Mouse (Mus musculus): ENCODE measurements around the gene Tcf15. TPM values are rescaled to one million over a fixed set of nuclear protein-coding genes. Genes with fewer than 3 reads are reported as not detected.

The Tcf15 gene
- polyA plus RNA-seq, 1 experiment: 2.0 TPM

GRCm38 (mm10) chr2:152128597-152128996 lies 14.8 kb upstream of the Tcf15 start:
- DNase-seq (ENCODE audit: low read depth): no peak
- TF ChIP-seq POLR2A (IDR thresholded peaks at IDR 0.05; ENCODE audit: borderline replicate concordance, extremely low read depth, insufficient read depth, insufficient read length, poor library complexity, severe bottlenecking): no peak
- TF ChIP-seq CTCF (IDR thresholded peaks at IDR 0.05; ENCODE audit: borderline replicate concordance, extremely low read depth, insufficient read depth, insufficient read length): no peak

GRCm38 (mm10) chr2:152129778-152130177 lies 13.6 kb upstream of the Tcf15 start:
- TF ChIP-seq POLR2A (IDR thresholded peaks at IDR 0.05; ENCODE audit: borderline replicate concordance, extremely low read depth, insufficient read depth, insufficient read length, poor library complexity, severe bottlenecking) (no peak), CTCF (IDR thresholded peaks at IDR 0.05; ENCODE audit: borderline replicate concordance, extremely low read depth, insufficient read depth, insufficient read length) (no peak)
- DNase-seq (ENCODE audit: low read depth): no peak

DNA sequence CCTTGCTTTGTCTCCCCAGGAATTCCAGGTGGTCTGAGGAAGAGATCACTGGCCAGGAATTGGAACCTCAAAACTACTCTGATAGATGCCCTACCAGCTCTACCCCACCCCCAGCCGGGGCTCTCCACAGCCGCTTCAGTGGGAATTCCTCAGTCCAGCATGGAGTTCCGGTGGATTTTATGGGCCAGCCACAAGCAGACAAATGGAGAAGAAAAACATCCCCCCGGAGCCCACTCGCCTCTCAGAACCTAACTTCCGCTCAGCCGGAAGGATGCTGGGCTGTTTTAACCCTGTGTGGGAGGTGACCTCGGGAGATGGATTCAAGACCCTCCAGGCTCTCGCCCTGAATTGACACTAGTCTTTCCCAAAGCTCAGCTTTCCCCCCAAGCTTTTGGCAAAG lies 11.3 kb upstream of the Tcf15 start:
- TF ChIP-seq CTCF (IDR thresholded peaks at IDR 0.05; ENCODE audit: borderline replicate concordance, extremely low read depth, insufficient read depth, insufficient read length): no peak
- no peak for DNase-seq (ENCODE audit: low read depth)

DNA sequence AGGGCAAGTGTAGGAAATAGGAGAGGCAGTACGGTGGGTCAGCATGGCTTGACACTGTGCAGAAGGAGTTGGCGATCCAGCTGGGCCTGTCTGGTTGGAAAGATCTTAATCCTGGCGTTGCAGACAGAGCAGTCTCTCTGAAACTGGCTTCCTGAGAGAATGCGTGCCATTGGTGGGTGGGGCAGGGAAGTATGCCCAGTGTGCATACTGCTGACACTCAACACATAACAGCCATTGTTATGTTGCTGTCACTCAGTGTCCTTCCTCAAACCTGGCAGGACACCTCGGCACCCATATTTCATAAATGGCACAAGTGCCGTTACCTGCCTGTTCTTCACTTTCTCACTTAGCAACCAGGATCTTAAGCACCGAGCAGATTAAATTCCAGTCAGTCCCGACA lies 10.7 kb upstream of the Tcf15 start:
- TF ChIP-seq CTCF (IDR thresholded peaks at IDR 0.05; ENCODE audit: borderline replicate concordance, extremely low read depth, insufficient read depth, insufficient read length) (no peak), POLR2A (IDR thresholded peaks at IDR 0.05; ENCODE audit: borderline replicate concordance, extremely low read depth, insufficient read depth, insufficient read length, poor library complexity, severe bottlenecking) (no peak)
- DNase-seq (ENCODE audit: low read depth): no peak

DNA sequence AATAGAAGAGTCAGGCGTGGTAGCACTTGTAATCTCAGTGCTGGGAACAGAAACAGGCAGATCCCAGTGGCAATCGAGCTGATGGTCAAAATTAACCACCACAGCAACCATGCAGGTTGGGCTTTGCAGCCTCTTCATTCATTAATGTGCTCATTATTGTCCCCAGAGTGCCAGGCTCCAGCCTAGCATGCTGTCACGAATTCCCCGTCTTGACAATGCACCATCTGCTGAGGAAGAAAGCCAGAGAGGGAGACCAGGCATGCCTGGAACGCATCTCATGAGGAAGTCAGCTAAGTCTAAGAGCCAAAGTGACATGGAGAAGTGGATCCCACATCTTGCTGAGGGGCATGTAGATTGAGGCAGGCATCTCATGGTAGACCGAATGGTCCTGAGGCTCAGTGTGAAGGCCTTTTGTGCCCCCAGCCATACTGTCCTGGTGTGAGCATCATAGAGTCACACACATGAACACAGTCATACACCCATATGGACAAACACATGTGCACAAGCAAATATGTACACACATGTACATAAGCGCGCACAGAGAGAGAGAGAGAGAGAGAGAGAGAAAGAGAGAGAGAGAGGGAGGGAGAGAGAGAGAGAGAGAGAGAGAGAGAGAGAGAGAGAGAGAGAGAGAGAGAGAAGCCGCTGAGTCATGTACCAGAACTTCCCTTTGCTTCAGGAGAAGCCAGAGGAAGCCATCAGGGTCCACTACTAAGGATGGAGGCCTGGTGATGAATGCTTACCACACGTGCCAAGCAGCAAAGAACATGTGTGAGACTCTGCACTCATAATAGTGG lies 4.0 kb upstream of the Tcf15 start:
- TF ChIP-seq POLR2A (IDR thresholded peaks at IDR 0.05; ENCODE audit: borderline replicate concordance, extremely low read depth, insufficient read depth, insufficient read length, poor library complexity, severe bottlenecking) (no peak), CTCF (IDR thresholded peaks at IDR 0.05; ENCODE audit: borderline replicate concordance, extremely low read depth, insufficient read depth, insufficient read length) (no peak)
- peak; percentile 82 for DNase-seq (ENCODE audit: low read depth)

- peak; percentile 61 for DNase-seq (ENCODE audit: low read depth)
- TF ChIP-seq POLR2A (IDR thresholded peaks at IDR 0.05; ENCODE audit: borderline replicate concordance, extremely low read depth, insufficient read depth, insufficient read length, poor library complexity, severe bottlenecking): no peak
- no peak for TF ChIP-seq CTCF (IDR thresholded peaks at IDR 0.05; ENCODE audit: borderline replicate concordance, extremely low read depth, insufficient read depth, insufficient read length)
These were observed 2.4 kb upstream of the Tcf15 start for GRCm38 (mm10) chr2:152140941-152141340.

DNA sequence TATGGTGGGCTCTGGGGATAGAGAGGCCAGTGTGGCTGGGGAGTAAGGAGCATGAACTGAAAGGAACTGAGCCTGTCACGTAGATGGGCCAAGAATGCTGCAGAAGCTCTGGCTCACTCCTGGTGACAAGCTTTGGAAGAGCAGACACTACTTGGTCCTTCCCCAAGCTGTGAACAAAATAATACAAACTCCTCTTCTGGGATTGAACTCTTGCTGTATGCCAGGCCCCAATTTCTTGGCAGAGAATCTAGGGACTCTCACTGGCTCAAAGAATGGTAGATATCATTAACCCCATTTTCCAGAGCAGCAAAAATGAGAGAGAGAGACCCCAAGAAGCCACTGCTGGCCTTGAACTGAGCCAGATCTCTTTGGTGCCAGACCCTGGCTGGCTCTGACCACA lies 1.9 kb upstream of the Tcf15 start:
- TF ChIP-seq POLR2A (IDR thresholded peaks at IDR 0.05; ENCODE audit: borderline replicate concordance, extremely low read depth, insufficient read depth, insufficient read length, poor library complexity, severe bottlenecking) (no peak), CTCF (IDR thresholded peaks at IDR 0.05; ENCODE audit: borderline replicate concordance, extremely low read depth, insufficient read depth, insufficient read length) (no peak)
- DNase-seq (ENCODE audit: low read depth): peak; percentile 23

DNA sequence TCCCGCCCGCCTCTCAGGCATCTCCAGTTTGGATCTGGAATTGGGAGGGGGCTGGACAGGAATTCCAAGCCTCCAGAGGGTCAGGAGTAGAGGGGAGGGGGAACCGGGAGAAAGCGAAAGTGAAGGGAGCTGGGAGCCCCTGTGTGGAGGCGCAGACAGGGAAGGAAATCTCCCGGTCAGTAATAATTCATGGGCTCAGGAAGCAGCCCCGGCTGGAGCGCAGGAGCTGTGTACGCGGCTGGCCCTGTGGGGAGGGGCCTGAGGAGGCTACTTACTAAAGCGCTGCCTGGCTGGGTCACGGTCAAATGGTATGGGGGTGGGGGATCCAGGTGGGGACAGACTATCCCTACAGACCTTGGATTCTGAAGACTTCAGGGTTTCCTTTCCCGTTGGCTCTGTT lies 1.3 kb upstream of the Tcf15 start:
- DNase-seq (ENCODE audit: low read depth): peak; percentile 49

GRCm38 (mm10) chr2:152142571-152142970 lies 790 bp upstream of the Tcf15 start:
- TF ChIP-seq CTCF (IDR thresholded peaks at IDR 0.05; ENCODE audit: borderline replicate concordance, extremely low read depth, insufficient read depth, insufficient read length): no peak
- TF ChIP-seq POLR2A (IDR thresholded peaks at IDR 0.05; ENCODE audit: borderline replicate concordance, extremely low read depth, insufficient read depth, insufficient read length, poor library complexity, severe bottlenecking): no peak
- DNase-seq (ENCODE audit: low read depth): no peak

More for the DNA sequence above, 1.3 kb upstream of the Tcf15 start:
- TF ChIP-seq CTCF (IDR thresholded peaks at IDR 0.05; ENCODE audit: borderline replicate concordance, extremely low read depth, insufficient read depth, insufficient read length): no peak
- no peak for TF ChIP-seq POLR2A (IDR thresholded peaks at IDR 0.05; ENCODE audit: borderline replicate concordance, extremely low read depth, insufficient read depth, insufficient read length, poor library complexity, severe bottlenecking)

DNA sequence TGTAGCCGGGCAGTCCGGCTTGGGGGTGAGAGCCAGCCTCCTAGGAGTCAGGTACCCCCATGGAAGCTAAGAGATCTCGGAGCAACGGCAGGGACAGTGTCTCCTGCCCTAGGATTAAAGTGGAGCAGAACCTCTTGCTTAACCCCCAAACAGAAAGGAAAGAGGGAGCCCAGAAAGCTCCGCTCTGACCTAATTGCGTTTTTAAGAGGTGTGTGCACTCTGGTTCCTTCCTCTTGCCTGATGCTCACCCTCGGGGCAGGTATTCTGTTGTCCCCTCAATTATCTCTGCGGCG lies 743 bp downstream of the Tcf15 start:
- TF ChIP-seq CTCF (IDR thresholded peaks at IDR 0.05; ENCODE audit: borderline replicate concordance, extremely low read depth, insufficient read depth, insufficient read length) (no peak), POLR2A (IDR thresholded peaks at IDR 0.05; ENCODE audit: borderline replicate concordance, extremely low read depth, insufficient read depth, insufficient read length, poor library complexity, severe bottlenecking) (no peak)
- no peak for DNase-seq (ENCODE audit: low read depth)

- no peak for DNase-seq (ENCODE audit: low read depth)
- no peak for TF ChIP-seq POLR2A (IDR thresholded peaks at IDR 0.05; ENCODE audit: borderline replicate concordance, extremely low read depth, insufficient read depth, insufficient read length, poor library complexity, severe bottlenecking)
- no peak for TF ChIP-seq CTCF (IDR thresholded peaks at IDR 0.05; ENCODE audit: borderline replicate concordance, extremely low read depth, insufficient read depth, insufficient read length)
These were observed 1.1 kb downstream of the Tcf15 start for GRCm38 (mm10) chr2:152144501-152144900.

- DNase-seq (ENCODE audit: low read depth): no peak
- no peak for TF ChIP-seq POLR2A (IDR thresholded peaks at IDR 0.05; ENCODE audit: borderline replicate concordance, extremely low read depth, insufficient read depth, insufficient read length, poor library complexity, severe bottlenecking)
- TF ChIP-seq CTCF (IDR thresholded peaks at IDR 0.05; ENCODE audit: borderline replicate concordance, extremely low read depth, insufficient read depth, insufficient read length): no peak
These were observed 2.4 kb downstream of the Tcf15 start for GRCm38 (mm10) chr2:152145711-152146110.
